Mouse (Mus musculus) MEL (cell line): ENCODE data around the gene Timd4.

Experiments used
- CHD1 ChIP-seq: IDR thresholded peaks from 2 replicates; pipeline ENCODE4 v1.6.1; 2012; ENCODE audit warnings: low read depth, mild to moderate bottlenecking, inconsistent platforms, low read length, improper control_type of control experiment
- CTCF ChIP-seq, 3 experiments: IDR thresholded peaks in 2 of 3; conservative IDR thresholded peaks in 1 of 3; 2 replicates each; pipeline ENCODE4 v1.5.1; 2011 to 2012; ENCODE audit warnings: low read length in 3 of 3, low read depth in 2 of 3, mild to moderate bottlenecking in 2 of 3, improper control_type of control experiment in 1 of 3, inconsistent platforms in 1 of 3, mixed read lengths in 1 of 3, moderate library complexity in 1 of 3; ENCODE audit not compliant: control insufficient read depth in 1 of 3, insufficient read depth in 1 of 3, poor library complexity in 1 of 3, severe bottlenecking in 1 of 3
- EP300 ChIP-seq, 2 experiments: IDR thresholded peaks; 2 replicates each; pipeline ENCODE4 v1.6.1; 2011; ENCODE audit warnings: improper control_type of control experiment in 2 of 2, low read length in 2 of 2, low read depth in 1 of 2, mild to moderate bottlenecking in 1 of 2
- RAD21 ChIP-seq: IDR thresholded peaks from 2 replicates; pipeline ENCODE4 v1.6.1; 2011; ENCODE audit warnings: mild to moderate bottlenecking, low read depth, low read length, improper control_type of control experiment
- TAL1 ChIP-seq: IDR thresholded peaks from 2 replicates; pipeline ENCODE4 v1.6.1; 2012; ENCODE audit warnings: mild to moderate bottlenecking, inconsistent platforms, low read length, moderate library complexity, mixed read lengths
- TCF12 ChIP-seq: IDR thresholded peaks from 2 replicates; pipeline ENCODE4 v1.6.1; 2014; ENCODE audit warnings: low read depth, mild to moderate bottlenecking, inconsistent platforms, low read length, improper control_type of control experiment, moderate library complexity
- USF1 ChIP-seq: IDR thresholded peaks from 2 replicates; pipeline ENCODE4 v1.6.1; 2014; ENCODE audit warnings: low read depth, mild to moderate bottlenecking, inconsistent platforms, low read length, improper control_type of control experiment, moderate library complexity
- ZNF384 ChIP-seq: IDR thresholded peaks from 2 replicates; pipeline ENCODE4 v1.6.1; 2012; ENCODE audit warnings: low read depth, mild to moderate bottlenecking, inconsistent platforms, low read length, improper control_type of control experiment

DNA sequence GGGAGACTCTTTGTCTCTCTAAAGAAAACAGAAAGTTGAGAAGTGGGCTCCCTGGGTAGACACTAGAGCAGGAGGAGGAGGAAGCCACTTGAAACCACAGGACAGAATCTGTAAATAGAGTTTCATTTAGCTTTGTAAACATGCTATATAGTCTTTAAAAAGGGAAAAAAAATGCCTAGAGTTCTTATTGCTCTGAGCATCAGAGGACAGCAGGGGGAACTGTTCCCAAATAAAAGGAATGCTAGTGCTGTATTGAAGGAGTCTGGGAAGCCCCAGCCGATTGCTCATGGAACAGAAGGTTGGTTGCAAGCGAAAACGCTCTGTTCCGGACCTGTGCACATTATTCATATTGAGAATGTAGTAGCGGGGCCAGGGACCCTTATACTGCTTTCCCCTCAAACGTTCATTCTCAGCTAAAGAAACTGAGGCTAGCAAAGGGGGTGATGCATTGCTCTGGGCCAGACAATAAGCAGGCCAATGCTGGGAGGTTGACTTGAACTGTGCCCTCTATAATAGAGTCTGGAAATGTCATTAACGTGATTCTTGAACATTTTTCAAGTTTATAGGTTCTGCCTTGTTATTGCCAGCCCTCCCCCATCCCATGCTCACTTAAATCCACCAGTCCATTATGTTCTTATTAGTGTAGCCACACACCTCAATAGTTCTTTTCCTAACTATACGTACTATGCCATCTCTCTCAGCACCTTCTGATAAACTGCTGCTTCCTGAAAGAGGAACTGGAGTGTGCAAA, 37.8 kb downstream of the Timd4 start:
- TF ChIP-seq RAD21, result no peak
- no peak for TF ChIP-seq USF1
- no peak for TF ChIP-seq TAL1
- TF ChIP-seq TCF12, result no peak
- TF ChIP-seq CHD1, result no peak
- TF ChIP-seq CTCF (IDR thresholded peaks at IDR 0.05 in 2 of 3, conservative IDR thresholded peaks at IDR 0.05 in 1 of 3; ENCODE audit: control insufficient read depth in 1 of 3, insufficient read depth in 1 of 3, low read depth in 2 of 3, low read length in 3 of 3, poor library complexity in 1 of 3, severe bottlenecking in 1 of 3), result no peak
- TF ChIP-seq ZNF384, result no peak
- no peak for TF ChIP-seq EP300 (IDR thresholded peaks at IDR 0.05; ENCODE audit: low read depth in 1 of 2, low read length in 2 of 2)
